Mouse (Mus musculus) ES-E14 (cell line): ENCODE measurements around the gene Gdpd4. TPM values are rescaled to one million over a fixed set of nuclear protein-coding genes. Genes with fewer than 3 reads are reported as not detected.

ENCODE experiments used
- DNase-seq: peaks from one replicate; pipeline ENCODE4 v3.0.0-alpha.2; 2013; ENCODE audit warnings: low read depth, low spot score
- H3K27ac ChIP-seq: 2 replicates; pipeline ENCODE4 v1.5.1; 2012; ENCODE audit warnings: low read depth, mild to moderate bottlenecking, low read length, moderate library complexity, mixed read lengths; ENCODE audit not compliant: poor library complexity, insufficient read depth, severe bottlenecking
- H3K36me3 ChIP-seq: 2 replicates; pipeline ENCODE4 v1.6.1; 2012; ENCODE audit warnings: mild to moderate bottlenecking, low read length, moderate library complexity, mixed read lengths; ENCODE audit not compliant: control insufficient read depth, poor library complexity, insufficient read depth, severe bottlenecking
- H3K4me1 ChIP-seq, 2 experiments: fragments of 150-350 bp in 1 of 2; sonication (generic) in 1 of 2; 2 replicates each; pipeline ENCODE4 v1.6.1; 2012; ENCODE audit warnings: low read length in 2 of 2, mild to moderate bottlenecking in 1 of 2, mixed read lengths in 1 of 2; ENCODE audit not compliant: control insufficient read depth in 2 of 2, insufficient read depth in 2 of 2, poor library complexity in 1 of 2
- H3K4me3 ChIP-seq, 2 experiments: fragments of 150-350 bp in 1 of 2; sonication (generic) in 1 of 2; 2 replicates each; pipeline ENCODE4 v1.5.1; 2012; ENCODE audit warnings: low read length in 2 of 2, low read depth in 1 of 2, mild to moderate bottlenecking in 1 of 2, mixed read lengths in 1 of 2; ENCODE audit not compliant: insufficient read depth in 1 of 2, poor library complexity in 1 of 2, severe bottlenecking in 1 of 2
- H3K9ac ChIP-seq: 2 replicates; pipeline ENCODE4 v1.6.1; 2012; ENCODE audit warnings: low read depth, mild to moderate bottlenecking, low read length, mixed read lengths; ENCODE audit not compliant: poor library complexity, insufficient read depth, severe bottlenecking
- H3K9me3 ChIP-seq: fragments of 150-350 bp; sonication (generic); 2 replicates; pipeline ENCODE4 v1.6.1; 2012; ENCODE audit warnings: low read depth, mild to moderate bottlenecking, low read length; ENCODE audit not compliant: control insufficient read depth, insufficient read depth
- CHD2 ChIP-seq: IDR thresholded peaks from 2 replicates; pipeline ENCODE4 v1.6.1; 2014; ENCODE audit warnings: mild to moderate bottlenecking, low read depth, low read length, inconsistent platforms
- HCFC1 ChIP-seq: IDR thresholded peaks from 2 replicates; pipeline ENCODE4 v1.6.1; 2012; ENCODE audit warnings: low read length, inconsistent platforms, borderline replicate concordance; ENCODE audit not compliant: insufficient read depth
- MAFK ChIP-seq: IDR thresholded peaks from 2 replicates; pipeline ENCODE4 v1.6.1; 2014; ENCODE audit warnings: mild to moderate bottlenecking, low read depth, low read length, inconsistent platforms; ENCODE audit not compliant: insufficient read depth
- ZC3H11A ChIP-seq: IDR thresholded peaks from 2 replicates; pipeline ENCODE4 v1.6.1; 2012; ENCODE audit warnings: low read depth, mild to moderate bottlenecking, inconsistent platforms, low read length, borderline replicate concordance
- ZNF384 ChIP-seq: IDR thresholded peaks from 2 replicates; pipeline ENCODE4 v1.6.1; 2012; ENCODE audit warnings: low read depth, low read length, inconsistent platforms
- in situ Hi-C, 2 experiments: fragments of 600-800 bp; cut with MboI; formaldehyde crosslinking; loops; one replicate each; pipeline ENCODE4 v1.15.1; 2025; ENCODE audit warnings: low sequenced_read_pairs in 2 of 2, inconsistent platforms in 1 of 2; ENCODE audit not compliant: unreplicated experiment in 2 of 2
- total RNA-seq: library from RNA; depleted of rRNA; stranded (reverse); fragments of 300-350 nt; gene quantifications from 2 replicates; pipeline ENCODE4 v1.2.3, GENCODE M21; 2012

The Gdpd4 gene
- total RNA-seq, 1 experiment = not detected

DNA sequence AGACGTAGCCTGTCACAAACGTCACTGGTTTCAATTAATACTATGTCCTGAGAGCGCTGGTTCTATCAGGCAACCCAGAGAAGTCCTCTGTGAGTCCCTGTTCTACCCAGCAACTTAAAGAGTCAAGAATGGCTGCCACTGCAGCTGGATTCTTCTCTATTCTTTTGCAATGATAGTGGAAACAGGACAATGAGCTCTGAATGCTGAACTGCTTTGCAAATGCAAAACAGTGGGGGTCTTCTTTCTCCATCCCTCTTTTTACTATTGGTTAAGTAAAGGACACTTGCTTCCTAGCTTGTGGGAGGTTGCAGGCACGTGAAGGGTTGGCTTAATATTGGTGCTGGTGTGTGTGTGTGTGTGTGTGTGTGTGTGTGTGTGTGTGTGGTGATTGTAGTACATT is 52.7 kb downstream of the Gdpd4 start:
- peaks cover 2 to 9% of the 10 kb centered on the region in 2 experiments; a peak in 2 of 4 replicates for H3K4me1 ChIP-seq
- no peak for TF ChIP-seq ZNF384
- no peak for TF ChIP-seq MAFK
- TF ChIP-seq CHD2 = no peak
- TF ChIP-seq HCFC1 = no peak
- TF ChIP-seq ZC3H11A = no peak
- peak; percentile 34 for DNase-seq
- in situ Hi-C loops = no loop called here
- no peak overlapping the region for H3K27ac ChIP-seq
- H3K36me3 ChIP-seq = no peaks in the 10 kb centered on the region
- H3K9ac ChIP-seq = no peak overlapping the region
- no peak overlapping the region for H3K4me3 ChIP-seq
- H3K9me3 ChIP-seq = no peaks in the 10 kb centered on the region

GRCm38 (mm10) chr7:97977463-97977862 is 57.7 kb downstream of the Gdpd4 start:
- Histone ChIP-seq H3K27ac (no peak overlapping the region), H3K36me3 (no peaks in the 10 kb centered on the region), H3K9ac (no peak overlapping the region), H3K9me3 (no peaks in the 10 kb centered on the region), H3K4me3 (no peak overlapping the region), H3K4me1 (peaks cover 0 to 8% of the 10 kb centered on the region in 2 experiments; a peak in 1 of 4 replicates)
- DNase-seq = peak; percentile 40
- in situ Hi-C loops = no loop called here
- TF ChIP-seq ZC3H11A (peak; percentile 97), MAFK (no peak), HCFC1 (no peak), ZNF384 (no peak), CHD2 (no peak)

GRCm38 (mm10) chr7:97984108-97984834 is 64.5 kb downstream of the Gdpd4 start:
- DNase-seq = peak; percentile 77
- H3K4me3 ChIP-seq = no peak overlapping the region
- H3K9ac ChIP-seq = no peak overlapping the region
- H3K4me1 ChIP-seq = no peaks in the 10 kb centered on the region
- no peak overlapping the region for H3K27ac ChIP-seq
- TF ChIP-seq ZC3H11A (peak; percentile 80; the same call in 1 of the 2 replicates), HCFC1 (no peak)
- H3K36me3 ChIP-seq = no peaks in the 10 kb centered on the region
- no peaks in the 10 kb centered on the region for H3K9me3 ChIP-seq
- in situ Hi-C loops = loop anchor here (5.0 kb wide), 2 partner anchors 128 to 237 kb away; no protein-coding TSS in a partner anchor

- no peak overlapping the region for H3K27ac ChIP-seq
- no peaks in the 10 kb centered on the region for H3K36me3 ChIP-seq
- no peak overlapping the region for H3K4me3 ChIP-seq
- no peaks in the 10 kb centered on the region for H3K4me1 ChIP-seq
- in situ Hi-C loops = no loop called here
- DNase-seq = no peak
- H3K9me3 ChIP-seq = peaks cover 2% of the 10 kb centered on the region; the same call in 1 of the 2 replicates
- no peak for TF ChIP-seq CHD2
- TF ChIP-seq ZNF384 = no peak
- no peak for TF ChIP-seq HCFC1
- no peak for TF ChIP-seq MAFK
- TF ChIP-seq ZC3H11A = no peak
- no peak overlapping the region for H3K9ac ChIP-seq
Observed at GRCm38 (mm10) chr7:98002617-98003016, 82.9 kb downstream of the Gdpd4 start.
